Mouse (Mus musculus) G1E (cell line): ENCODE data around the gene Bcl6. TPM values are rescaled to one million over a fixed set of nuclear protein-coding genes. Genes with fewer than 3 reads are reported as not detected.

Experiments
- ATAC-seq: 2 replicates; pipeline ENCODE4 v1.8.0; 2016; ENCODE audit warnings: mild to moderate bottlenecking; ENCODE audit not compliant: insufficient number of reproducible peaks, poor library complexity, low FRiP score, severe bottlenecking; ENCODE audit errors: extremely low read depth
- DNase-seq: peaks from one replicate; pipeline ENCODE4 v3.0.0; 2012; ENCODE audit warnings: low spot score
- H3K27me3 ChIP-seq: 2 replicates; pipeline ENCODE4 v1.6.1; 2012; ENCODE audit warnings: mild to moderate bottlenecking, low read length, inconsistent platforms; ENCODE audit not compliant: insufficient read depth
- H3K36me3 ChIP-seq: replicated peaks from 2 replicates; pipeline ENCODE3; 2012; ENCODE audit warnings: mild to moderate bottlenecking, inconsistent platforms
- H3K4me1 ChIP-seq: 2 replicates; pipeline ENCODE4 v1.6.1; 2012; ENCODE audit warnings: low read depth, low read length, inconsistent platforms, mixed read lengths; ENCODE audit not compliant: insufficient read depth
- H3K4me3 ChIP-seq: 2 replicates; pipeline ENCODE4 v1.5.1; 2012; ENCODE audit warnings: low read depth, mild to moderate bottlenecking, inconsistent platforms, low read length, moderate library complexity, mixed read lengths
- H3K9me3 ChIP-seq: replicated peaks from 2 replicates; pipeline ENCODE4 v1.6.1; 2012; ENCODE audit warnings: inconsistent platforms
- CTCF ChIP-seq: IDR thresholded peaks from 2 replicates; pipeline ENCODE4 v1.5.1; 2012; ENCODE audit warnings: low read depth, low read length, inconsistent platforms, mixed read lengths
- GATA1 ChIP-seq: IDR thresholded peaks from 2 replicates; pipeline ENCODE4 v1.6.1; 2012; ENCODE audit warnings: borderline replicate concordance, low read length, inconsistent platforms, mixed read lengths
- GATA2 ChIP-seq: IDR thresholded peaks from 2 replicates; pipeline ENCODE4 v1.6.1; 2012; ENCODE audit warnings: low read depth, low read length, inconsistent platforms, borderline replicate concordance
- POLR2AphosphoS5 ChIP-seq: IDR thresholded peaks from 2 replicates; pipeline ENCODE4 v1.6.1; 2012; ENCODE audit warnings: low read depth, low read length, inconsistent platforms; ENCODE audit not compliant: insufficient replicate concordance
- TAL1 ChIP-seq: conservative IDR thresholded peaks from 2 replicates; pipeline ENCODE4 v1.6.1; 2012; ENCODE audit warnings: low read depth, low read length, inconsistent platforms, mixed read lengths
- polyA plus RNA-seq: library from polyadenylated mRNA; stranded (reverse); fragments of >175 nt; gene quantifications from 2 replicates; pipeline ENCODE4 v1.2.3, GENCODE M21; 2012
- total RNA-seq, 2 experiments: library from RNA; stranded (forward) in 1 of 2; stranded (reverse) in 1 of 2; fragments of 200-1000 nt in 1 of 2; fragments of >200 nt in 1 of 2; fragmentation: Nextera tagmentation in 1 of 2; gene quantifications; 2 replicates each; pipeline ENCODE4 v1.2.3; 2014 to 2017

Gene Bcl6
- total and polyA plus RNA-seq, 3 experiments = 0.22 TPM; not detected in 2

- Histone ChIP-seq H3K4me3 (no peak overlapping the region), H3K9me3 (peaks cover 65% of the 10 kb centered on the region), H3K27me3 (no peaks in the 10 kb centered on the region), H3K36me3 (no peaks in the 10 kb centered on the region), H3K4me1 (no peaks in the 10 kb centered on the region)
- ATAC-seq (no peak), DNase-seq (no peak)
- TF ChIP-seq TAL1 (no peak), GATA2 (no peak), CTCF (no peak), POLR2AphosphoS5 (no peak), GATA1 (no peak)
These were observed 18.7 kb downstream of the Bcl6 start for GRCm38 (mm10) chr16:23969919-23970318.

- no peak for ATAC-seq
- Histone ChIP-seq H3K4me1 (no peaks in the 10 kb centered on the region), H3K27me3 (no peaks in the 10 kb centered on the region), H3K36me3 (no peaks in the 10 kb centered on the region), H3K4me3 (no peak overlapping the region), H3K9me3 (peaks cover 65% of the 10 kb centered on the region)
- DNase-seq = no peak
- TF ChIP-seq GATA2 (no peak), CTCF (no peak), TAL1 (no peak), GATA1 (no peak), POLR2AphosphoS5 (no peak)
These were observed 19.8 kb downstream of the Bcl6 start for GRCm38 (mm10) chr16:23968888-23969287.

DNA sequence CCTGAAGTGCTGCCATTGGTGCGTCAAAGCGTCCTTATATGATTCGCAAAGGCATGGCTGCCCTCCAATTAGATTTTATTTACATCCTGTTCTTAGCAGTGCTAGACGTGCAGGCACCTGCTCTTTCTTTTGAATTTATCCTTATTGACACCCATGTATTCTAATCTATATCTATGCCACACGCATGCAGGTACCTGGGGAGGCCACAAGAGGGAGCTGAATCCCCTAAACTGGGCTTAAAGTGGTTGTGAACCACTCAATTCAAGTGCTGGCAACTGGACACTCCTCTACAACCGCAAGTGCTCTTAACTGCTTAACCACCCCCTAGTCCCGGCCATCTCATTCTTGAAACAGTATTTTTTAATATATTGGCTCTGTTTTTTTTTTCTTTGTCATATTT lies 21.4 kb downstream of the Bcl6 start:
- no peak for ATAC-seq
- Histone ChIP-seq H3K36me3 (no peaks in the 10 kb centered on the region), H3K4me1 (no peaks in the 10 kb centered on the region), H3K27me3 (no peaks in the 10 kb centered on the region), H3K4me3 (no peak overlapping the region), H3K9me3 (peaks cover 66% of the 10 kb centered on the region)
- DNase-seq = no peak
- TF ChIP-seq POLR2AphosphoS5 = no peak
- no peak for TF ChIP-seq TAL1
- TF ChIP-seq GATA2 = no peak
- TF ChIP-seq CTCF = no peak
- TF ChIP-seq GATA1 = no peak

DNA sequence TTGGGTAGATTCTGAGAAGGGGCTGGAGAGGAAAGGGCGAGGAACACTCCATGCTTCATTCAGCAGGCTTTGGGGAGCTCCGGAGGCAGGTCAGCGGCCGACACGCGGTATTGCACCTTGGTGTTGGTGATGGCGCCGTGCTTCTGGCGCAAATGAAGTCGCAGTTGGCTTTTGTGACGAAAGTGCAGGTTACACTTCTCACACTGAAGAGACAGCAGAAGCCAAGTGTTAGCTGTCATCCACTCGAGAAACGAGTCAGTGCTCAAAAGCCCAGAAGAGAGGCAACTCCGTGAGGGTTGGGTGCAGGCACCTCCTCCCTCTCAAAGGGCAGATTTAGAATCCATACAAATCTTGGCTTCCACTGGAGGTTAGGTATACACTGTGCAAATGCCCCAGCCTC lies 22.6 kb downstream of the Bcl6 start:
- Histone ChIP-seq H3K4me1 (no peaks in the 10 kb centered on the region), H3K36me3 (no peaks in the 10 kb centered on the region), H3K27me3 (no peaks in the 10 kb centered on the region), H3K9me3 (peaks cover 56% of the 10 kb centered on the region), H3K4me3 (no peak overlapping the region)
- no peak for TF ChIP-seq TAL1
- TF ChIP-seq GATA2 = no peak
- no peak for TF ChIP-seq GATA1
- TF ChIP-seq POLR2AphosphoS5 = no peak
- no peak for TF ChIP-seq CTCF
- DNase-seq (no peak), ATAC-seq (no peak)

DNA sequence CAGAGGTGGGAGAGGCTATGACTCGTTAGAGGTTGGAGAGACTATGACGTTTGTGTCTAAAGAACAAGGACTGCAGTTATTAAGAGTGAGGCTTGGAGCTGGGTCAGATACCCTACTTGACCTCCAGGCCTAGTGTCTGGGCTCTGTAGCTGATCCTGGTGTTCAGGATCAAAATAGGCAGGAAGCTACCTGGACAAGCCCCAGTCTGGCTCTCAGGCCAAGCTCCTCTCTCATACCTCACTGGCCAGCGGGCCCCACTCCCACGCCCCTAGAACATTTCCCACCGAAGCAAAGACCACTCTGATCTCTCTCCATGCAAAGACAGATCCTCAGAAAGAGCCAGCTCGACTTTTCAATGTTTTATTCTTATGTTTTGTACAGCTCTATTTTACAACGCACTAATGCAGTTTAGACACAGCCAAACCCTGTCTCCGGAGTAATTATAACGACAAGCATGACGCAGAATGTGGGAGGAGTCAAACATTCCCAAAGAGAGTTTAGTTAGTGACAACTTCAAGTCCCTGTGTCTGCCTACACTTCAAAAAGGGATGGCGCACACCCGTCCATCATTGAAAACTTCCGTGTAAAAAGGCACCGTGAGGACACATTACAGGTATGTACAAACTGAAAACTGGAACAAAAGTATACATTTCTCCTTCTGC lies 23.8 kb downstream of the Bcl6 start:
- Histone ChIP-seq H3K36me3 (no peaks in the 10 kb centered on the region), H3K4me3 (no peak overlapping the region), H3K9me3 (peaks cover 54% of the 10 kb centered on the region), H3K27me3 (no peaks in the 10 kb centered on the region), H3K4me1 (no peaks in the 10 kb centered on the region)
- TF ChIP-seq CTCF (no peak), GATA2 (no peak), GATA1 (no peak), POLR2AphosphoS5 (no peak), TAL1 (no peak)
- ATAC-seq (no peak), DNase-seq (no peak)

DNA sequence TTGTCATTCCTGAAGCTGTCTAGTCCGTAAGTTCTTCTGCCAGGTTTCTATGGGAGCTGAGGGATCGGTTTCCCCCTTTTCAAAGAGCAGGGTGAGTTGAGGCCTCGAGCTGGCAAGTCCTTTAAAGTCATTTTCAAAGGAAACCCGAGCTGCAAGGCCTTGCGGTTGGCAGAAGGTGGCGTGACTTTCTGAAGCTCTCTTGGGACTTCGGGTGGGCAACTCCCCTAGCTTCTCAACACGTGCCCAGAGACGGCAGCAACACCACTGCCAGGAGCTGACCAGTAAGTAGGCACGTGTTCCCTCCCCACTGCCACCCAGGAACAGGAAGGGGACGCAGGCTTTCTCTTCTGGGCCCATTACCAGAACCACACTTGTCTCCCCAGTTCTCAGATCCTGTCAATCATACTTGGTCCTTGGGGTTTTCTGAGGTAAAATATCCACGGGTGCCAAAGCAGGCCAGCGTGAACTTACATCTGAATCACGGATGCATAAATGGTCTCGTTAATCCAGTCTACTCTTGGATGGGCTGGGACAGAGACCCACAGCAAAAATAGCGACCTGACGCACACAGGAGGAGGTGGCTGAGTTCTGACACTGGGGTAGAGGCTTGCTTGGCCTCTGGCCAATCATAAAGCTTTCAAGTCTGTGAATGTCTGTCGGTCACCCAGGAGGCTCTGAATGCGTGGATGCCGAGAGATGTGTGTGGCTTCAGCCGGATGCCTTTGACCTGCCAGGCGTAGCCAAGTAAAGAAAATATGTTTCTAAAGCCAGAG lies 24.6 kb downstream of the Bcl6 start:
- DNase-seq = no peak
- Histone ChIP-seq H3K4me3 (no peak overlapping the region), H3K27me3 (no peaks in the 10 kb centered on the region), H3K4me1 (no peaks in the 10 kb centered on the region), H3K9me3 (peaks cover 55% of the 10 kb centered on the region), H3K36me3 (no peaks in the 10 kb centered on the region)
- no peak for TF ChIP-seq GATA1
- no peak for ATAC-seq

- Histone ChIP-seq H3K9me3 (peaks cover 48% of the 10 kb centered on the region), H3K27me3 (no peaks in the 10 kb centered on the region), H3K36me3 (no peaks in the 10 kb centered on the region), H3K4me3 (no peak overlapping the region), H3K4me1 (no peaks in the 10 kb centered on the region)
- no peak for ATAC-seq
- TF ChIP-seq POLR2AphosphoS5 = no peak
- no peak for TF ChIP-seq GATA1
- TF ChIP-seq GATA2 = no peak
- no peak for TF ChIP-seq TAL1
- no peak for TF ChIP-seq CTCF
- DNase-seq = no peak
These were observed 26.3 kb downstream of the Bcl6 start for GRCm38 (mm10) chr16:23962401-23962800.
